Mouse (Mus musculus) adrenal gland, adult 8-10 months (tissue): ENCODE measurements around the gene Kcnk7. TPM values are rescaled to one million over a fixed set of nuclear protein-coding genes. Genes with fewer than 3 reads are reported as not detected.

Source experiments
- DNase-seq: peaks from one replicate; pipeline ENCODE4 v3.0.0; 2022
- microRNA-seq, 2 experiments: library from miRNA; unstranded; fragments of <30 nt; microRNA quantifications; one replicate each; pipeline ENCODE4 v1.2.0; 2022
- total RNA-seq, 4 experiments: library from RNA; stranded (reverse); gene quantifications; 2 replicates each; pipeline ENCODE4 v1.2.4; 2022

Kcnk7 gene
- total RNA-seq, 4 experiments from 2014 or later, result not detected

- no peak for DNase-seq
Observed at GRCm38 (mm10) chr19:5756321-5756985, 52.3 kb downstream of the Kcnk7 start.

Small RNAs within 50 kb of the gene (microRNA-seq; reads per million reads assigned to microRNA genes)
- 0 to 0.34 reads per million in 2 experiments for gene Mir6987

Other genes with a start within 250 kb of the Kcnk7 start
- gene Ccdc85b, start 246.5 kb upstream of the Kcnk7 start, total RNA-seq, result 10 to 100 TPM in 3 of 4 experiments, 1 to 10 TPM in 1; 8.9 to 12.4 (median 11.4) TPM
- 100 to 1,000 TPM in 2 of 4 experiments, 10 to 100 TPM in 2; 95.6 to 139 (median 110) TPM for gene Fibp, start 243.8 kb upstream of the Kcnk7 start, total RNA-seq
- 1 to 10 TPM; 1.1 to 2.2 (median 1.6) TPM for gene Ctsw, start 235.9 kb upstream of the Kcnk7 start, total RNA-seq
- gene Efemp2, start 230.4 kb upstream of the Kcnk7 start, total RNA-seq, result 100 to 1,000 TPM in 2 of 4 experiments, 10 to 100 TPM in 2; 64.9 to 173 (median 105) TPM
- 10 to 100 TPM; 25.8 to 40.4 (median 33.8) TPM for gene Mus81, start 216.0 kb upstream of the Kcnk7 start, total RNA-seq
- gene Cfl1, start 213.9 kb upstream of the Kcnk7 start, total RNA-seq, result 100 to 1,000 TPM; 711 to 770 (median 737) TPM
- 10 to 100 TPM in 1 of 4 experiments, 1 to 10 TPM in 3; 2.2 to 10.4 (median 5.4) TPM for gene 1700020D05Rik, start 200.6 kb upstream of the Kcnk7 start, total RNA-seq
- gene Snx32, start 193.8 kb upstream of the Kcnk7 start, total RNA-seq, result 10 to 100 TPM; 13.4 to 35.0 (median 23.9) TPM
- gene Ovol1, start 143.7 kb upstream of the Kcnk7 start, total RNA-seq, result not detected
- 10 to 100 TPM; 10.8 to 15.7 (median 13.1) TPM for gene Ap5b1, start 136.3 kb upstream of the Kcnk7 start, total RNA-seq
- gene Rnaseh2c, start 102.5 kb upstream of the Kcnk7 start, total RNA-seq, result 100 to 1,000 TPM; 123 to 156 (median 130) TPM
- 10 to 100 TPM; 71.6 to 90.4 (median 76.6) TPM for gene Kat5, start 94.1 kb upstream of the Kcnk7 start, total RNA-seq
- gene Rela, start 66.9 kb upstream of the Kcnk7 start, total RNA-seq, result 100 to 1,000 TPM in 2 of 4 experiments, 10 to 100 TPM in 2; 90.0 to 114 (median 96.4) TPM
- gene Sipa1, start 40.7 kb upstream of the Kcnk7 start, total RNA-seq, result 10 to 100 TPM; 40.3 to 76.9 (median 57.8) TPM
- gene Map3k11, start 15.6 kb upstream of the Kcnk7 start, total RNA-seq, result 10 to 100 TPM; 40.8 to 53.6 (median 46.3) TPM
- gene Pcnx3, start 15.5 kb upstream of the Kcnk7 start, total RNA-seq, result 100 to 1,000 TPM in 3 of 4 experiments, 10 to 100 TPM in 1; 95.1 to 183 (median 136) TPM
- gene Ehbp1l1, start 21.9 kb downstream of the Kcnk7 start, total RNA-seq, result 10 to 100 TPM; 24.9 to 39.2 (median 32.8) TPM
- gene Fam89b, start 25.3 kb downstream of the Kcnk7 start, total RNA-seq, result 10 to 100 TPM; 56.2 to 62.7 (median 57.0) TPM
- 100 to 1,000 TPM; 254 to 451 (median 353) TPM for gene Ltbp3, start 36.5 kb downstream of the Kcnk7 start, total RNA-seq
- 100 to 1,000 TPM; 112 to 147 (median 124) TPM for gene Scyl1, start 67.1 kb downstream of the Kcnk7 start, total RNA-seq
- 10 to 100 TPM; 47.6 to 55.2 (median 53.4) TPM for gene Frmd8, start 170.9 kb downstream of the Kcnk7 start, total RNA-seq
- 10 to 100 TPM; 12.8 to 21.7 (median 17.5) TPM for gene Slc25a45, start 173.4 kb downstream of the Kcnk7 start, total RNA-seq
- 1 to 10 TPM in 3 of 4 experiments, under 1 TPM in 1; 0.93 to 3.5 (median 1.6) TPM for gene Tigd3, start 189.8 kb downstream of the Kcnk7 start, total RNA-seq
- gene Dpf2, start 208.6 kb downstream of the Kcnk7 start, total RNA-seq, result 100 to 1,000 TPM in 3 of 4 experiments, 10 to 100 TPM in 1; 93.7 to 147 (median 129) TPM
- 1 to 10 TPM; 4.9 to 9.6 (median 8.3) TPM for gene Cdc42ep2, start 220.4 kb downstream of the Kcnk7 start, total RNA-seq